Mouse (Mus musculus) limb, embryonic 11.5 days (tissue): ENCODE measurements at regions not wholly inside any gene's neighbourhood (a gene's known extent, or its start where the extent isn't known, plus 50 kb on each side); places are given as distances from the start of the nearest gene placed in this dataset.

Source experiments
- ATAC-seq: fragments of 200-750 bp; cut with Nextera tagmentation; 2 replicates; pipeline ENCODE4 v1.8.0; 2017; ENCODE audit warnings: low read depth; ENCODE audit not compliant: insufficient number of reproducible peaks, low FRiP score, low TSS enrichment
- DNase-seq: peaks from one replicate; pipeline ENCODE4 v3.0.0-alpha.2; 2015; ENCODE audit warnings: low spot score
- H3K27ac ChIP-seq: fragments of 300-500 bp; sonication (generic); replicated peaks from 2 replicates; pipeline ENCODE4 v1.5.1; 2014; ENCODE audit warnings: low read depth, mild to moderate bottlenecking, low read length
- H3K27me3 ChIP-seq: fragments of 300-500 bp; sonication (generic); 2 replicates; pipeline ENCODE4 v1.6.1; 2014; ENCODE audit warnings: mild to moderate bottlenecking, low read length, mixed read lengths; ENCODE audit not compliant: control insufficient read depth, insufficient read depth
- H3K36me3 ChIP-seq: fragments of 300-500 bp; sonication (generic); 2 replicates; pipeline ENCODE4 v1.6.1; 2014; ENCODE audit warnings: mild to moderate bottlenecking, low read length, moderate library complexity, mixed read lengths; ENCODE audit not compliant: control insufficient read depth, insufficient read depth
- H3K4me1 ChIP-seq: fragments of 300-500 bp; sonication (generic); 2 replicates; pipeline ENCODE4 v1.6.1; 2014; ENCODE audit warnings: low read length, mixed read lengths; ENCODE audit not compliant: control insufficient read depth, insufficient read depth
- H3K4me2 ChIP-seq: fragments of 300-500 bp; sonication (generic); 2 replicates; pipeline ENCODE4 v1.6.1; 2014; ENCODE audit warnings: low read depth, mild to moderate bottlenecking, moderate library complexity; ENCODE audit not compliant: severe bottlenecking
- H3K4me3 ChIP-seq: fragments of 300-500 bp; sonication (generic); 2 replicates; pipeline ENCODE4 v1.5.1; 2014; ENCODE audit warnings: low read depth, low read length
- H3K9ac ChIP-seq: fragments of 300-500 bp; sonication (generic); 2 replicates; pipeline ENCODE4 v1.6.1; 2014; ENCODE audit warnings: mild to moderate bottlenecking, low read length
- H3K9me3 ChIP-seq: fragments of 300-500 bp; sonication (generic); 2 replicates; pipeline ENCODE4 v1.6.1; 2016; ENCODE audit warnings: low read length; ENCODE audit not compliant: control insufficient read depth
- WGBS: fragments of 180-500 bp; shearing (Covaris S2); extraction: QIAGEN DNeasy Blood & Tissue Kit; methylation state at CpG from one replicate; pipeline ENCODE4 v1.1.7; 2014; 5-methylcytosine and 5-hydroxymethylcytosine counted together

DNA sequence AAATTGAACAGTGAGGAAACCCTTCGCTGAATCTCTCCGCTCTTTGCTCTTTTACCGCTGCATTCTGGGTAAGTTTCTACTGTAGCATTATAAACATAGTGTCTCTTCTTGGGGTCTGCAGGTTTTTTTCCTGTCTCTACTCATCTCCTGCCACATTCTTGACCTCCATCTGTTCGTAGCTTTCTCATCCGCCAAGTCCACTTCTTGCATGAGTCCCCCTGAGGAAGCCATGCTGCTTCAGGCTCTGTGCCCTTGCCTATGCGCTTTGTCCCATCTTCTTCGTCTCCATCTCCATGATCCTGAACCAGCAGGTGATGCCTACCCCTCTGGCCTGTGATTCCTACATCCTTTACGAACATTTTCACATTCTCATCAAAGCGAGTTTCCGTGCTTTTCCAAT lies 60.0 kb upstream of the 4930583I09Rik start:
- DNase-seq (no peak), ATAC-seq (no peak)
- Histone ChIP-seq H3K27me3 (no peaks in the 10 kb centered on the region), H3K4me1 (no peaks in the 10 kb centered on the region), H3K36me3 (no peaks in the 10 kb centered on the region), H3K9me3 (no peaks in the 10 kb centered on the region), H3K4me2 (no peak overlapping the region), H3K4me3 (no peak overlapping the region), H3K9ac (no peak overlapping the region), H3K27ac (no peak overlapping the region)
- 96% methylated on average over 10 of the region's 10 CpGs for WGBS

DNA sequence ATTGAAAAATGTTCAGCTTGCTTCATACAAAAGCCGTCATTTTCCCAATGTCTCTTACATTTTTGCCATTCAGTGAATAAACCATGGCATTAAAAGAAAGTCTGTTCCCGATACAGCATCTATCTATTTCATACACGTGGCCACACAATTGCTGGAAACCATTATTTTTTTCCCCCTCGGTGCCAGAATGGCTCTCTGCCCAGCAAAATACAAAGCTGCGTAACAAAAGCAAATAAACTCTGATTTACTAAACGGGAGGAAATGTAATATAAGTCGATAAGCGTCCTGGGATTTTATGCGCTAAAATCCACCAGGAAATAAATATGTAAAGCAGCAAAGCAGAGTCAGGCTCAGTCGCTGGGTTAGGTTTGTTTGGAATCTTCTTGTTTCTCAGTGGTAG lies 59.6 kb upstream of the 4930583I09Rik start:
- no peak for DNase-seq
- H3K36me3 ChIP-seq: no peaks in the 10 kb centered on the region

DNA sequence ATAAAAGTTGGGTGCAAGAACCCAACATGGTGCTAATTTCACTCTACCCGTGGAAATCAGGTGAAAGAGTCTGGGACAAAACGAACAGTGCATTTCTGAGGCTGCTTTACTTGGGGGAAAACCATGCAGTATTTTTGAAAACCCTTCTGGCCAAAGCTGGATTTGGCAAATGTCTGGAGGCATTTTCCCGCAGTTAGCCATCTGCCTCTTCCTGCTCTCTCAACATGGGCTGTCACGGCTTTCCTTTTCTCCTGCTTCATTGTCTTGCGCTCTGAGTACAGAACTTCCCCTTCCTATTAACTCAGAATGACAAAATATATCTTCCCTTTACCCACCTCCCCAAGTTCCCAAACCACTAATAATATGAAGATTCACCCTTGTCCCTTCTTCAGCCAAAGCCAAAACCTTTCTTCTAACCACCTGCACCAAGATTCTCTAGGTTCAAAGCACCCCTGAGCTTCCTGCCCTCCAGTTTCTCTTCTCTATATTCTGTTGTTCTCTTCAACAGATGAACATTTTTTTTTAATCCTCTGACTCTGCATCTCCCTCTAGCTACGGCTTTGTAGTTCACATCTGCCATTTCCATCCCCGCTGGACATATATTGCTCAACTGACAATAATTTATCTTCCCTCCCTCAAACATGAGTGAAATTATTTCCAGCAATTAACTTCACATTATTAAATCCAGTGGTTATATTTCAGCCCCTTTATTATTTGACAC lies 57.5 kb upstream of the 4930583I09Rik start:
- ATAC-seq (no peak), DNase-seq (no peak)

More for the DNA sequence above, 59.6 kb upstream of the 4930583I09Rik start:
- H3K27me3 ChIP-seq: no peaks in the 10 kb centered on the region
- no peaks in the 10 kb centered on the region for H3K4me1 ChIP-seq
- H3K4me3 ChIP-seq: no peak overlapping the region
- ATAC-seq: no peak
- H3K9me3 ChIP-seq: no peaks in the 10 kb centered on the region
- 92% methylated on average over 10 of the region's 10 CpGs for WGBS
- no peak overlapping the region for H3K27ac ChIP-seq
- H3K9ac ChIP-seq: no peak overlapping the region
- H3K4me2 ChIP-seq: no peak overlapping the region

More for the DNA sequence above, 57.5 kb upstream of the 4930583I09Rik start:
- 85% methylated on average over 7 of the region's 7 CpGs for WGBS
- Histone ChIP-seq H3K4me2 (no peak overlapping the region), H3K27ac (no peak overlapping the region), H3K9me3 (no peaks in the 10 kb centered on the region), H3K36me3 (no peaks in the 10 kb centered on the region), H3K4me3 (no peak overlapping the region), H3K9ac (no peak overlapping the region), H3K27me3 (no peaks in the 10 kb centered on the region), H3K4me1 (no peaks in the 10 kb centered on the region)
